Mouse (Mus musculus) skeletal muscle tissue, postnatal 0 days (tissue): Measurements from ENCODE around the gene Wnk4. TPM values are rescaled to one million over a fixed set of nuclear protein-coding genes. Genes with fewer than 3 reads are reported as not detected.

ENCODE experiments used
- polyA plus RNA-seq: library from polyadenylated mRNA; unstranded; fragments of >200 nt; fragmentation: Nextera tagmentation; extraction: Ambion mirVana; gene quantifications from 2 replicates; pipeline ENCODE4 v1.2.1, GENCODE M21; 2015

The Wnk4 gene
- polyA plus RNA-seq: 1.5 and 1.7 TPM in 2 replicates

DNA sequence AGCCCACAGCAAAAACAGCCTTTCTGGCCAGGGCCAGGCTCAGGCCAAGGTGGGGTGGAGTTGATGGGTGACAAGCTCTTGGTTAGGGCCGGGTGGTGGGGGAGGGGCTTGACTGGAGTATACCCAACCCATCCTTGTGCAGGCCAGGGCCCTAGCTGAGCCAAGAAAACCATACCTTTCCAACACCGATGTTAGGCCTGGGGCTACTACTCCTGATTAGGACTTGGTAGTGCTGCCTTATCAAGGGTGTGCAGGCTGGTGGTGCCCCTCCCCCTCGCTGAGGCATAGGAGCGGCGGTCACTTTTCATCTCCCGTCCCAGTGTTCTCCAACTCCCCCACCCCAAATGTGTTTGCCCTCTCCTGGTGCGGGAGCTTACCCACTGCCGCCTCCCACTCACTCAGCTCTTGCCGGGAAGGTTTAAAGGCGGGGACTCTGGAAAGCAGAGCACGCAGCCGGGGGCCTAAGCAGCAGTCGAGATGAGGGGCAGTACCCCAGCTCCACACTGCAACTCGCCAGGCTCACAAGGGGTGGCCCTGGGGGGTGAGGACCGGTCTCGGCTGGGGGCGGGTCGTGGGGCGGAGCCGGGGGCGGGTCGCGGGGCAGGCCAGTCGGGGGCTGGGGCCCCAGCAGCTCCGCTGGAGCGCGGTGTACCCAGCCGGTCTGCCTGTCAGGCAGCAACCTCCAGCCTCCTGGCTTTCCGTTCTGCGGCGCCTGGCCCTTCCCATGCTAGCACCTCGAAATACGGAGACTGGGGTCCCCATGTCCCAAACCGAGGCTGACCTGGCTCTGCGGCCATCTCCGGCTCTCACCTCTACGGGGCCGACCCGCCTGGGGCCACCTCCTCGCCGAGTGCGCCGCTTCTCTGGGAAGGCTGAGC is at the start of gene Wnk4:
Gene Wnk4, plus strand, starts transcription at position 620 of the 878 bp plus-strand sequence.

DNA sequence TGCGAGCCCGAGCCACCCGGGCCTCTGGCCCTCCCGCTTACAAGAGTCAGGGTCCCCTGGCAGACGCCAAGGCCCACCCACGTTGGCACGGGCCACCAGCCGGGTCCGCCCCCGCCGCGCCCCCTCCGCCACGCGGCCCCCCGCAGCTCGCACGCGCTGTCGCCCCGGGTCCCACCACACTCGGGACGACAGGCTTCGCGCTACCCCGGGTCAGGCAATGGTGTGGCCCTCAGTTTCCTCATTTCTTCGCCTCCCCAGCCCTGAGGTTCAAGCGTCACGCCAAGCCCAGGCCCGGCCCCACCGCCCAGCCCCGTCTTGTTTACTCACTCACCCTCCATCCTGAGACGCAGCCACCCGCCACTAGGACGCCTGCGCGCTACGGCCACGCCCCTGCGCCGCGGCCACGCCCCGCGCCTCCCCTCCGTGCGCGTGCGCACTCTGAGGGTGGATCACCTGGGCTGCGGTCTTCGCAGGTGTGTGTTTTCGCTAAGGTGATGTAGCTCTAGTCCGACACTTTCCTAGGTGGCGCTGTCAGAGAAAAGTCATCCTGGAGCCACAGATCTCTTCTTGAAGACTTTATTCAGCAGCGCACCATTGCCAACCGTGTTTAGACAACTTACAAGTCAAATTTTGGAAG is 34.2 kb upstream of the Wnk4 start, which contains the start of gene Ezh1:
Gene Ezh1, minus strand, starts transcription at position 399 of the 637 bp plus-strand sequence.

DNA sequence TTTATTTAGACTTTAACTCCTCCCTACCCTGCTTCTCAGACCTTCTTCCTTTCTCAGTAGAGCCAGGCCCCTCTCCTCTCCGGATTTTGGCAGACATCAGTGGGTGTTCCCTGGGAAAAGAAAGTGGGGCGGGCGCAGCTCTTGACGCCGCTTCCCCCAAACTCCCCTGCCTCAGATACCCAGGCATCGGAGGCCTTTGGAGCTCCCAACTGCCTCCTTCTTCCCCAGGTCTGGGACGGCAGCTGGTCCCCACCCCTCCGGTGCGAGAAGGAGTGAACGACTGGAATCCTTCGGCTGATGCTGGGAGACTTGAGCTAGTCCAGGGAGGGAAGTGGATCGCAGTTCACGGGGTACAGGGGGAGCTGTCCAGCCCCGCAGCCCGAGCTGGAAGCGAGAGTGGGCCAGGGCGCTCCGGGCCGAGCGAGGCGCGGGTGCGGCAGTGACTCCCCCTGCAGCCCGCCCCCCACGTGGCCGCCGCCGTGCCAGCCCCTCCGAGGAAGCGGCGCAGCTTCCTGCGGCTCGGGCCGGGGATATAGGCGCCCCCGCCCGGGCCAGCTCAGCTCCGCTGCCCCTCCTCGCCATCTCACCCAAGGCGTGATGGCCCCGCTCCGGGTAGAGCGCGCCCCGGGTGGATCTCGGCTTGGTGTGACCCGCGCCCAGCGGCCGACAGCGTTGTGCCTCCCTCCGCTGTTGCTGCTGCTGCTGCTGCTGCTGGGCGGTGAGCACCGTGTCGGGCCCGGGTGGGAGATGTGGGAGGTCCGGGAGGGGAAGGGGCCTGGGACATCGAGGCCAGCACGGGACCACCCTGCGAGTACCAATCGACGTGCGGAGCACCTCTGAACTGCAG is 14.3 kb upstream of the Wnk4 start, which contains the start of gene Ramp2:
Gene Ramp2, plus strand, starts transcription at position 174 of the 847 bp plus-strand sequence.

DNA sequence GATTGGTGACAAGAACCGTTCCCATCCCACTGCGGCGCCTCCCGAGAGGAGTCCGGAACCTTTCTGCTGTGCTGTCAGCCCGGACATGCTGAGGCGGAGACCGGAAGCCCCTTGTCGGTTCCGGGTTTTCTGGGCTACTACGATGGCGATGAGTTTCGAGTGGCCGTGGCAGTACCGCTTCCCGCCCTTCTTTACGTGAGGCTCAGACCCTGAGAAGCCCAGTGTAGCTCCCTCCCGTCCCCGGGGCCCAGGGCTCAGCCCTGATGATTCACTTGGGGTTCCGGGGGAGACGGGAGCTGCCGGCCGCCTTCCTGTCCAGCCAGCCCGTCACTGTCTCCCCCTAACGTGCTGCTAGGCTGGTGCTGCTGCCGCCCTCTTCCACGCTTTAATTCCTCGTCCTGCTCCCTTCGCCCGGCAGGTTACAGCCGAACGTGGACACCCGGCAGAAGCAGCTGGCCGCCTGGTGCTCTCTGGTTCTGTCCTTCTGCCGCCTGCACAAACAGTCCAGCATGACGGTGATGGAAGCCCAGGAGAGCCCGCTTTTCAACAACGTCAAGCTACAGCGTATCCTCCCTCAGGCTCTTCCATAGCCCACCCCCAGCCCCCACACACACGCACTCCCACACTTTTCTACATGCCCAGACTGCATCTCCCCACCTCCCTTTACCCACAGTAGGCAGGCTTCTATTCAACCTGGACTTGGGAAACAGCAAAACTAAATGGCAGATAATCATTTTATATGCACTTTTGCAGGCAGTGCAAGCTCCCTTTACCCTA is 6.6 kb upstream of the Wnk4 start, which contains the start of gene Vps25:
Gene Vps25, plus strand, starts transcription at position 95 of the 777 bp plus-strand sequence.

DNA sequence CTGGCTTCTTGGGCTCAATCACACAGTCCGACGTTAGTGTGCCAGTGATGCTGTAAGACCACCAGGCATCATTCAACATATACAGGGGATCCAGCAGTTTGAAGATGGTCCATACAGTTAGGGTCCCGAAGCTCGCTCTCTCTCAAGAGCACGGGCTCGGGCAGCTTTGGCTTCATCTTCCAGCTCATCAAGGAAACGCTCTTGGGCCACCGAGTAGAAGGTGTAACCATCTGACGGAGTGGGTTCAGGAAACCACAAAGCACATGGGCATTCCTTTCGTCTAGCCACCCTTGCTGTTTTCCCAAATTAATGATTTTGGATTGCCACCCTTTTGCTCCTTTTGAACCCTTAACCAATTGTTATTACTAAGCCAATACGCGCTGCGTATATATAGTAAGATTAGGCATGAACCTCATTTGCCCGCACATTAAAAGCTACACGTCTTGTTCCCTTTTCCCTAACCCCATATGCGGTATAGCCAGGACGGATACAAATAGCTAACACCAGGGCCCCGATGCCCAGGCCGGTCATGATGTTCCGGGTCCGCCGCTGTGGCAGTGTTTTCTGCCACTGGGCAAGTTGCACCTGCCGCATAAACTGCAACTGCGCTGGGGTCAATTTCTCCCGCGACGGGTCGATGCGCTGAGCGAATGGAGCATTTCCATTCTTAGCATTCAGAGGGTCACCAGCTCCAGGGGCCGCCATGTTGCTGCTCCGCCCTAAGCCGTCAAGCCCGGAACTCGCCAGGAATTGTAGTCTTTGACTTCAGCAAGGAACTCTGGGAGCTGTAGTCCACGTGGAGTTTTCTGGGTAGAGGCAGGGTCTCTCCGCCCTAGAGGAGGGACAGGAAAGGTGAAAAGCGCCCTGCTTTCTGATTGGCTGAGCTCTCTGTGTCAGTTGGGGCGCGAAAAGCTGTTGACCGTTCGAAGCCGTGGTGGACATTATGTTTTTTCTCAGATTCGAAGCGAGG is 18.1 kb downstream of the Wnk4 start, which contains the start of the genes Cntd1 and Coa3:
Gene Cntd1, plus strand, starts transcription at position 790 of the 970 bp plus-strand sequence.
Gene Coa3, minus strand, starts transcription at position 892 of the 970 bp plus-strand sequence.

DNA sequence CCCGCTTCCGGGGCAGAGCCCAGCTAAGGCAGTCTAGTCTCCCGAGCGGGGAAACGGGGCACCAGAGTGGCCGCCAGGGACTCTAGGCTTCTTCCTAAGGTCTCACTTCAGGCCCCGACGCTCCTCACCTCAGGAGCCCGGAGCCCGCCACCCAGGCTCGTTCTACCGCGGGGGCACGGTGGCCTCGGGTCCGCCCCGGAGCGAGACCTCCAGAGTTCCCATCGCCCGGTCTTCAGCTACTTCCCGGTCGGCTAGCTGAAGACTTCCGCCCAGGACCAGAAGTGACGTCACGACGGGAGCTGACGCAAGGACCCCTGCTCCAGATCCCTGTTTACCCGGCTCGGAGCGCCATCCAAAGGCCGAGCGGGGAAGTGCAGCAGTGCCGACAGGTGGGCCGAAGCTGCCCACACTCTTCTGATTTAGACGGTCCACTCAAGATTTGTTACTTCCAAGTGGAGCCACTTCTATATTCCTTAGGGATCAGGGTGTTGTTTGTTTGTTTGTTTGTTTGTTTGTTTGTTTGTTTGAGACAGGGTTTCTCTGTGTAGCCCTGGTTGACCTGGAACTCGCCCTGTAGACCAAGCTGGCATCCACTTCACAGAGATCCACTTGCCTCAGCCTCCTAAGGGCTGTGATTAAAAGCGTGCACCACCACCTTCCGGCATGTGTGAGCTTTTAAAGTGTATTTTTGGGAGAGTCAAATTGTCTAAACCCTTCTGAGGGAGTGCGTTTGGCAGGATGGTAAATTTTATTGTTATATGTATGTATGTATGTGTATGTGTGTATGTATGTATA is 41.8 kb downstream of the Wnk4 start, which contains the start of gene Becn1:
Gene Becn1, minus strand, starts transcription at position 283 of the 795 bp plus-strand sequence.

DNA sequence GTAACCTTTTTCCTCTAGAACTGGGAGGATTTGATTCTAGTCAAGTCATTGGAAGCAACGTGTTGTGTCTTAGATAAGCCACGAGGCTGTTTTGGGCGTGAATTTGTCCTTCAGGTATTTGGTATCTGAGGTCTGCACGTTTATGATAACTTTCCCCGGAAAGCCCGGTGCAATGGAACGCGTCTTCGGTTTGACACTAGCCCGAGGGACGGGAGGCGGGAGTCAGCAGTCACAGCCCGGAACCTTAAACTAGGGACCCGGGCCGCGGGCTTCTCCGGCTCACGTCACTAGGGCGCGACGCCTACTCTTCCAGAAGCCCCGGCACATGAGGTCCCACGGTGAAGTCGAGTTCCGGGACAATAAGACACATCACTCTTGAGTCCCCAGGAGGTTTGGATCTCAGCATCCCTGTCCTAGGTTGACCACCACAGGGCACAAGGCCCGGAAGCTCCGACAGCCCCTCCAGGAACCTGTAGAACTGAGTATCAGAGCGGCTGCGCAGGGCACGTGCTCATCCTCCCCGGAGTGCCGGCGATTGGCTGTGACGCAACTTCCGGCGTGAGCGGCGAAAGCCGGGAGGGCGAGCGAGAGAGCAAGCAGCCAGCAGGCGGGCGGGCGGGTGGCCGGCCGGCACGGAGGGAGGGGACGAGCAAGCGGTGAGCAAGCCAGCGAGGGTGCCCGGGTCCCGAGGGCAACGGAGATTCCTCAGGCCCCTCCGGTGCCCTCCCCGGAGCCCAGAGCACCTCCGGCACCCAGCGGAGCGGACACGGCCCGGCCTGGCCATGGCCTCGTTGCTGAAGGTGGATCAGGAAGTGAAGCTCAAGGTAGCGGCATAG is 55.5 kb downstream of the Wnk4 start, which contains the start of gene Psme3:
Gene Psme3, plus strand, starts transcription at position 549 of the 836 bp plus-strand sequence.

DNA sequence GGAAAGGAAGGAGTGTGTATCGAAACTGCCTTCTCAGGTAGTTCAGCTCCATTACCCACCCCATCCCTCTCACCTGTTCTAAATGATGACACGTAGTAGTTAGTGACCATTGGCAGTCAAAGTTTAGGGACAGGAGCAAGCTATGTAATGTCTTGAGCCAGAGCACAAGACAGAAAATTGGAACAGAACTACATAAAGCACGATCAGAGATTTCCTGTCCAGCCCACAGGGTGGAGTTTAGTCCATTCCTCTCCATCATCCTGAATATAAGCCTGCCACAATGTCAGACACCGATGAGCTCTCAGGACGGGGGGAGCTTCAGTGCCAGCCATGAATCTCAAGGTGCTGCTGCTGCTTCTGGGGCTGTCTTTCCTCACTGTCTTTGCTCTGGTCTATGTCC is 64.4 kb downstream of the Wnk4 start, which contains the start of gene Aoc2:
Gene Aoc2, plus strand, starts transcription at position 301 of the 400 bp plus-strand sequence.

Other genes starting within 250 kb of the Wnk4 start
- gene Naglu, start 190.6 kb upstream of the Wnk4 start, polyA plus RNA-seq: 8.8 and 11.4 TPM in 2 replicates
- gene Hsd17b1, start 182.2 kb upstream of the Wnk4 start, polyA plus RNA-seq: not detected in 2 replicates
- 15.5 and 25.7 TPM in 2 replicates for gene Coasy, start 178.0 kb upstream of the Wnk4 start, polyA plus RNA-seq
- gene Mlx, start 173.3 kb upstream of the Wnk4 start, polyA plus RNA-seq: 21.8 and 26.3 TPM in 2 replicates
- 5.7 and 7.6 TPM in 2 replicates for gene Psmc3ip, start 165.1 kb upstream of the Wnk4 start, polyA plus RNA-seq
- 14.9 TPM in 2 replicates for gene Retreg3, start 140.7 kb upstream of the Wnk4 start, polyA plus RNA-seq
- gene Tubg1, start 140.6 kb upstream of the Wnk4 start, polyA plus RNA-seq: 26.9 and 31.9 TPM in 2 replicates
- gene Tubg2, start 104.7 kb upstream of the Wnk4 start, polyA plus RNA-seq: 2.2 and 2.7 TPM in 2 replicates
- 0.50 and 0.59 TPM in 2 replicates for gene Cntnap1, start 90.0 kb upstream of the Wnk4 start, polyA plus RNA-seq
- 16.0 and 20.6 TPM in 2 replicates for gene Plekhh3, start 89.2 kb upstream of the Wnk4 start, polyA plus RNA-seq
- 0.32 and 0.35 TPM in 2 replicates for gene Ccr10, start 85.1 kb upstream of the Wnk4 start, polyA plus RNA-seq
- 10.7 and 14.2 TPM in 2 replicates for gene Ezh1, start 34.1 kb upstream of the Wnk4 start, polyA plus RNA-seq
- gene Ramp2, start 14.5 kb upstream of the Wnk4 start, polyA plus RNA-seq: 98.1 and 102 TPM in 2 replicates
- 54.8 and 66.6 TPM in 2 replicates for gene Vps25, start 6.9 kb upstream of the Wnk4 start, polyA plus RNA-seq
- gene Cntd1, start 18.4 kb downstream of the Wnk4 start, polyA plus RNA-seq: 0.24 and 0.41 TPM in 2 replicates
- gene Coa3, start 18.5 kb downstream of the Wnk4 start, polyA plus RNA-seq: 145 and 147 TPM in 2 replicates
- 69.9 and 72.6 TPM in 2 replicates for gene Becn1, start 41.7 kb downstream of the Wnk4 start, polyA plus RNA-seq
- gene Psme3, start 55.6 kb downstream of the Wnk4 start, polyA plus RNA-seq: 44.9 and 53.1 TPM in 2 replicates
- gene Aoc2, start 64.5 kb downstream of the Wnk4 start, polyA plus RNA-seq: 0.06 and 0.23 TPM in 2 replicates
- gene Aoc3, start 70.0 kb downstream of the Wnk4 start, polyA plus RNA-seq: 4.1 and 8.1 TPM in 2 replicates
- 0.09 TPM in 1 of 2 replicates, not detected in the other for gene G6pc, start 107.0 kb downstream of the Wnk4 start, polyA plus RNA-seq
- gene Aarsd1, start 157.0 kb downstream of the Wnk4 start, polyA plus RNA-seq: 25.4 and 25.7 TPM in 2 replicates
- gene Gm27029, start 164.2 kb downstream of the Wnk4 start, polyA plus RNA-seq: 3.9 and 7.0 TPM in 2 replicates
- 8.9 and 9.2 TPM in 2 replicates for gene Rundc1, start 164.5 kb downstream of the Wnk4 start, polyA plus RNA-seq
- gene Ptges3l, start 164.8 kb downstream of the Wnk4 start, polyA plus RNA-seq: 143 and 148 TPM in 2 replicates
- 221 and 229 TPM in 2 replicates for gene Rpl27, start 181.7 kb downstream of the Wnk4 start, polyA plus RNA-seq
- 14.9 and 17.1 TPM in 2 replicates for gene Ifi35, start 187.8 kb downstream of the Wnk4 start, polyA plus RNA-seq
- 3.0 and 3.9 TPM in 2 replicates for gene Rnd2, start 204.4 kb downstream of the Wnk4 start, polyA plus RNA-seq
- gene Vat1, start 205.7 kb downstream of the Wnk4 start, polyA plus RNA-seq: 22.7 and 30.2 TPM in 2 replicates